ENCODE assay signal across 8 mouse cellular contexts in the genomic region with DNA sequence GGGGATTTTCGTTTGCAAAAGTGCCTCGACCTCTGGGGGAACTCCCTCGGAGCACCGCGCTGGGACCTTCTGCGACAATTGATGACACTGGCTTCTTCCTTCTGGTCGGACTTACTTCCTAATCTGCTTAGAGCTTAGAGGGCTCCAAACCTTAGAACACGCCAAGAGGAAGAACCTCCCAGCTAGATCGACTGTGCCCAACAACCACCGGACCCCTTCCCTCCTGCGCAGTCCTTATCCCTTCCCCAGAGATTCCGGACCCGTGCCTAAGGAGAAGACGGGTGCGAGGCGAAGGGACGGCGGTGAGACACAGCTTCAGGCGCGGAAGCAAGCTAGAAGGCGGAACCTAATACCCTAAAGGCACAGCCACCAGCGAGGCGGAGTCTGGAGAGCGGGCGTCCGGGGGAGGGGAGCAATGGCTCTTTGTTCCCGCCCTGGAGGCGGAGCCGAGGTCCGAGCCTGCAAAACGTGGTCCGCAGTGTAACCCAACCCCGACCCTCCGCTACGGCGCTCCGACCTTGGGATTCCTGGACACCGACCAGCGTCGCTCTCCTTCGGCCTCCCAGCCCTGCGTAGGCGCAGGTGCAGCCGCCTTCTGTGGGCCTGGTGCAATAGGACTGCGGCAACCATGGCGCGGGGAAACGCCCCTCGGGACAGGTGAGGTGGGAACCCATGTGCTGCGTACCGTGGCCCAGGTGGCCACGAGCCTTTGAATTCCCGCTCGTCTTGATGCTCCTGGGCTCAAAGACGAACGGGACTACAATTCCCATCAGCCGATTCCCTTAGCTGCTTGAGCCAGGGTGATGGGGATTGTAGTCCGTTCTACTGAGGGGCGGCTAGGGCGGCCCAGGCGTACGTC. TPM values are rescaled to one million over a fixed set of nuclear protein-coding genes. Genes with fewer than 3 reads are reported as not detected.
DNase-seq lines count a peak whose midpoint lies in the region; ATAC-seq and TF ChIP-seq lines count a peak whose summit lies in the region.

A gene (plus strand): TSS at position 240 of the 859 bp plus-strand sequence.

- TF ChIP-seq CTCF in lung, postnatal 0 days (IDR thresholded peaks at IDR 0.05) = no peak

- H3K27me3 ChIP-seq in hindbrain, embryonic 10.5 days (ENCODE audit: insufficient read depth, poor library complexity, severe bottlenecking) = 0 out of 2 replicates have a peak, but pooled peaks cover 3% of the 10 kb centered on the region
- H3K27me3 ChIP-seq in lung, postnatal 0 days (replicated peaks; ENCODE audit: insufficient read depth, low read length) = no peaks in the 10 kb centered on the region

- peak within 1 kb of the TSS; percentile 62 for H3K4me3 ChIP-seq in hindbrain, embryonic 10.5 days
- peak within 1 kb of the TSS; percentile 60 for H3K4me3 ChIP-seq in lung, postnatal 0 days (ENCODE audit: low read depth, low read length)

- H3K4me2 ChIP-seq in lung, postnatal 0 days (replicated peaks; ENCODE audit: low read depth, low read length) = peak within 1 kb of the TSS; percentile 95

- ATAC-seq in frontal cortex, adult (ENCODE audit: low TSS enrichment) = peak; percentile 95
- peak; percentile 98 for ATAC-seq in lung, postnatal 0 days

- H3K27ac ChIP-seq in hindbrain, embryonic 10.5 days = peak within 1 kb of the TSS; percentile 89
- peak within 1 kb of the TSS; percentile 74 for H3K27ac ChIP-seq in lung, postnatal 0 days (ENCODE audit: low read length)

- under 1% methylated on average over 62 of the region's 62 CpGs for WGBS in hindbrain, embryonic 10.5 days
- under 1% methylated on average over 62 of the region's 62 CpGs for WGBS in lung, postnatal 0 days

- H3K36me3 ChIP-seq in hindbrain, embryonic 10.5 days = peaks cover 27% of the 10 kb centered on the region
- no peaks in the 10 kb centered on the region for H3K36me3 ChIP-seq in lung, postnatal 0 days (ENCODE audit: insufficient read depth, low read length)

- no peak for TF ChIP-seq EP300 in lung, postnatal 0 days (IDR thresholded peaks at IDR 0.05)

- peaks cover 18% of the 10 kb centered on the region for H3K4me1 ChIP-seq in hindbrain, embryonic 10.5 days (replicated peaks)
- H3K4me1 ChIP-seq in lung, postnatal 0 days (ENCODE audit: insufficient read depth, low read depth, low read length) = no peaks in the 10 kb centered on the region

- DNase-seq in MEL-GATA-1-ER (ENCODE audit: extremely low read depth, low read depth) = peak; percentile 76
- DNase-seq in cerebellum, adult 8-10 months = peak; percentile 90
- peak; percentile 95 for DNase-seq in hindbrain, embryonic 10.5 days (ENCODE audit: low spot score)
- DNase-seq in layer of hippocampus, postnatal 10 days (ENCODE audit: low spot score in 2 of 2) = peak; percentile 83 to 88
- peak; percentile 95 for DNase-seq in lung, postnatal 0 days (ENCODE audit: low spot score)
- peak; percentile 79 for DNase-seq in ovary, postnatal 10 days (ENCODE audit: low spot score)
- peak; percentile 78 for DNase-seq in thymus, postnatal 0 days (ENCODE audit: low spot score)

- H3K9me3 ChIP-seq in hindbrain, embryonic 10.5 days = no peaks in the 10 kb centered on the region
- no peaks in the 10 kb centered on the region for H3K9me3 ChIP-seq in lung, postnatal 0 days (ENCODE audit: low read length)

- peak within 1 kb of the TSS; percentile 46 for H3K9ac ChIP-seq in lung, postnatal 0 days (replicated peaks; ENCODE audit: low read depth)

RNA-seq across cellular contexts. Expression of the gene that starts here (rescaled TPM):
- polyA plus RNA-seq in hindbrain, embryonic 10.5 days (2016; fragmentation: Nextera tagmentation; extraction: Ambion mirVana) = 5.5 and 8.4 TPM in 2 replicates
- total RNA-seq in layer of hippocampus, postnatal 10 days (2021) = 10 to 100 TPM; 21.0 to 21.9 TPM
- 0.88 TPM in 2 replicates for polyA plus RNA-seq in lung, postnatal 0 days (2015; fragmentation: Nextera tagmentation; extraction: Ambion mirVana)
- polyA plus RNA-seq in thymus, postnatal 0 days (2015; fragmentation: Nextera tagmentation; extraction: Ambion mirVana) = 1.5 and 1.7 TPM in 2 replicates

Comparison
In these comparisons a context has a peak if more than half of its experiments do, and no peak if none do; other contexts are left out.
1. Peak in every context shown above with its lines: DNase-seq, ATAC-seq, H3K4me3 ChIP-seq and H3K27ac ChIP-seq.
2. Peak in DNase-seq, ATAC-seq, H3K4me3 ChIP-seq, H3K27ac ChIP-seq, H3K9ac ChIP-seq and H3K4me2 ChIP-seq in lung, postnatal 0 days; RNA of the gene not detected or under 1 TPM.